Mouse (Mus musculus): ENCODE measurements around the gene Acox2.

The Acox2 gene

GRCm38 (mm10) chr14:8246878-8247277 is 12.3 kb downstream of the Acox2 start:
- DNase-seq: no peak

- DNase-seq: no peak
These were observed 14.9 kb downstream of the Acox2 start for GRCm38 (mm10) chr14:8244211-8244611.

GRCm38 (mm10) chr14:8243136-8243888 is 15.8 kb downstream of the Acox2 start:
- DNase-seq: no peak

GRCm38 (mm10) chr14:8242388-8242920 is 16.7 kb downstream of the Acox2 start:
- DNase-seq: no peak

GRCm38 (mm10) chr14:8241816-8242215 is 17.3 kb downstream of the Acox2 start:
- no peak for DNase-seq

- no peak for DNase-seq
These were observed 25.9 kb downstream of the Acox2 start for GRCm38 (mm10) chr14:8233252-8233651.

- no peak for DNase-seq
These were observed 26.8 kb downstream of the Acox2 start for GRCm38 (mm10) chr14:8232155-8232910.

GRCm38 (mm10) chr14:8229367-8230019 is 29.7 kb downstream of the Acox2 start:
- DNase-seq: no peak

GRCm38 (mm10) chr14:8224805-8225204 is 34.3 kb downstream of the Acox2 start:
- DNase-seq: no peak

GRCm38 (mm10) chr14:8223506-8224293 is 35.5 kb downstream of the Acox2 start:
- DNase-seq: no peak

GRCm38 (mm10) chr14:8222561-8222960 is 36.6 kb downstream of the Acox2 start:
- no peak for DNase-seq

- no peak for DNase-seq
These were observed 38.2 kb downstream of the Acox2 start for GRCm38 (mm10) chr14:8220912-8221311.

- no peak for DNase-seq
These were observed 38.8 kb downstream of the Acox2 start for GRCm38 (mm10) chr14:8220306-8220705.

- no peak for DNase-seq
These were observed 39.3 kb downstream of the Acox2 start for GRCm38 (mm10) chr14:8219876-8220275.

- no peak for DNase-seq
These were observed 40.3 kb downstream of the Acox2 start for GRCm38 (mm10) chr14:8218730-8219380.

- no peak for DNase-seq
These were observed 40.9 kb downstream of the Acox2 start for GRCm38 (mm10) chr14:8218238-8218637.

- no peak for DNase-seq
These were observed 43.1 kb downstream of the Acox2 start for GRCm38 (mm10) chr14:8216100-8216499.

GRCm38 (mm10) chr14:8215208-8215778 is 43.9 kb downstream of the Acox2 start:
- DNase-seq: no peak

- peak; percentile 44 for DNase-seq
These were observed 44.6 kb downstream of the Acox2 start for GRCm38 (mm10) chr14:8214299-8215207.

- DNase-seq: peak; percentile 98
These were observed 45.3 kb downstream of the Acox2 start, which contains the start of gene Kctd6 for GRCm38 (mm10) chr14:8213803-8214224. Gene Kctd6, plus strand, starts transcription at chr14:8214140.
